In the genomic region with DNA sequence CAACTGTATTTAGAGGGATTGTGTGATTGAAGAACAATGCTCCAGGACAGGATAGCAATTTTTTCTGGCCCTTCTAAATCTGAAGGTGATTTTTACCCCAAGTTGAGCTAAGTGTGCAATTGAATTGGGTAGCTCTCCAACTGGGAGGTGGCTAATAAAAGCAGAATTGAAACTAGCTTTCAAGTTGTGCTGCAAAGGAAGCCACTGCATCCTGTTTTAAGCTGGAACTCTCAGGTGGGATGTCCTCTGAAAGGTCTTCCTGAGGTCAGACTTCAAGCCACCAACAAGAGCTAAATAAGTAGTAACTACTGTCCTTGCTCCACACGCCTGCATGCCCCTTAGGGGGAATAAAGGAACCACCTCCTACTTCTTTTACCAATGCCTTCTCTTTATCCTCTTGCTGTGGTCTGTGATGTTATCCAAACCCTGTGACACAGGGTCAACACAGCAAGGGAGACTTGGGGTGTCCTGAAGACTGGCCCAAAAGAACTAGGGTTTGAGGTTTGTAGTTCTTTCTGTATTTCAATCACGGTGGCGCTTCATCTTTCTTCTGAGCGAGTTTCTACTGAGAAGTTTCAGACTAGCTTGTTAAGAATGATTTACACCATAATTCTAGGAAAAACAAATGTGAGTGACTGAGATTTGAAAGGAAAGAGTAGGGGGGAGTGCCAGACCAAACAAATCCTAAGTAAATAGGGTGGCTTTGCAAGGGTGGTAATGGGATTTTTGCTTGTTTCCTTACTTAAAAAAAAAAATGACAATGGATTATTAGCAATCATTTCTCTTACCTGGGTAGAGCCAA, we compare ENCODE assay signal across 13 mouse cellular contexts.
DNase-seq lines count a peak whose midpoint lies in the region; ATAC-seq lines count a peak whose summit lies in the region.
"Had no signal": no experiment of that assay in that cellular context is flagged by ENCODE, and none has a peak within 500 bp of the region (broad histone marks: within the 10 kb centered on the region; RNA-seq: fewer than 3 reads in every experiment).

No protein-coding gene starts in this region.

- no peak overlapping the region for H3K4me3 ChIP-seq in midbrain, embryonic 15.5 days
- no peak overlapping the region for H3K4me3 ChIP-seq in midbrain, embryonic 14.5 days (replicated peaks; ENCODE audit: low read depth, low read length)
- H3K4me3 ChIP-seq in intestine, embryonic 16.5 days (ENCODE audit: low read length), result no peak overlapping the region
- H3K4me3 ChIP-seq: midbrain, embryonic 12.5 days had no signal

- DNase-seq in heart, adult 9 months (ENCODE audit: low spot score in 2 of 2), result peak; percentile 36 to 69
- no peak for DNase-seq in heart, postnatal 36 days
- DNase-seq in midbrain, embryonic 14.5 days, result no peak
- DNase-seq in frontal cortex, postnatal 25 days (ENCODE audit: low spot score in 2 of 2), result no peak
- DNase-seq: liver; retina, postnatal 1 day had no signal

- no peak overlapping the region for H3K4me2 ChIP-seq in midbrain, embryonic 15.5 days
- H3K4me2 ChIP-seq in midbrain, embryonic 14.5 days (ENCODE audit: low read length), result no peak overlapping the region
- no peak overlapping the region for H3K4me2 ChIP-seq in intestine, embryonic 16.5 days (ENCODE audit: low read depth, low read length)
- H3K4me2 ChIP-seq: midbrain, embryonic 12.5 days had no signal

- H3K36me3 ChIP-seq in midbrain, embryonic 15.5 days (replicated peaks), result no peaks in the 10 kb centered on the region
- H3K36me3 ChIP-seq in midbrain, embryonic 14.5 days (ENCODE audit: control insufficient read depth, insufficient read depth, low read length), result no peaks in the 10 kb centered on the region
- no peaks in the 10 kb centered on the region for H3K36me3 ChIP-seq in intestine, embryonic 16.5 days (ENCODE audit: control insufficient read depth, insufficient read depth, low read length)
- H3K36me3 ChIP-seq: midbrain, embryonic 12.5 days had no signal

- no peaks in the 10 kb centered on the region for H3K27me3 ChIP-seq in midbrain, embryonic 15.5 days (replicated peaks)
- no peaks in the 10 kb centered on the region for H3K27me3 ChIP-seq in midbrain, embryonic 14.5 days (ENCODE audit: control insufficient read depth, insufficient read depth, low read length)
- no peaks in the 10 kb centered on the region for H3K27me3 ChIP-seq in intestine, embryonic 16.5 days (replicated peaks; ENCODE audit: control insufficient read depth, insufficient read depth, low read length)
- H3K27me3 ChIP-seq: midbrain, embryonic 12.5 days had no signal

- peak; percentile 50; the same call in 1 of the 2 replicates for ATAC-seq in midbrain, embryonic 15.5 days (replicated peaks)
- no peak for ATAC-seq in midbrain, embryonic 14.5 days (ENCODE audit: low FRiP score, low TSS enrichment)
- ATAC-seq in hematopoietic stem cell, adult 5-6 weeks (replicated peaks in 1 of 2; ENCODE audit: insufficient read depth in 1 of 2, low FRiP score in 2 of 2, low TSS enrichment in 1 of 2, low read depth in 1 of 2, poor library complexity in 2 of 2, severe bottlenecking in 2 of 2), result peak; percentile 83 to 92
- ATAC-seq in intestine, embryonic 16.5 days, result no peak
- ATAC-seq: activated CD4-positive, CD25-positive, alpha-beta regulatory T cell, adult 4 months; hindbrain, postnatal 0 days; lung, postnatal 0 days had no signal

- intact Hi-C loops in heart, postnatal 36 days (cut with DNase I), result no loop called here

- H3K9ac ChIP-seq in midbrain, embryonic 15.5 days, result no peak overlapping the region
- H3K9ac ChIP-seq in midbrain, embryonic 14.5 days (replicated peaks; ENCODE audit: low read length), result no peak overlapping the region
- H3K9ac ChIP-seq in intestine, embryonic 16.5 days (ENCODE audit: low read depth, low read length), result no peak overlapping the region
- H3K9ac ChIP-seq: midbrain, embryonic 12.5 days had no signal

- H3K9me3 ChIP-seq in midbrain, embryonic 15.5 days, result no peaks in the 10 kb centered on the region
- H3K9me3 ChIP-seq in midbrain, embryonic 14.5 days (ENCODE audit: control insufficient read depth, low read length), result no peaks in the 10 kb centered on the region
- no peaks in the 10 kb centered on the region for H3K9me3 ChIP-seq in intestine, embryonic 16.5 days (ENCODE audit: control insufficient read depth, low read length)
- H3K9me3 ChIP-seq: midbrain, embryonic 12.5 days had no signal

- H3K27ac ChIP-seq in midbrain, embryonic 15.5 days, result no peak overlapping the region
- no peak overlapping the region for H3K27ac ChIP-seq in midbrain, embryonic 14.5 days (replicated peaks; ENCODE audit: low read depth, low read length)
- no peak overlapping the region for H3K27ac ChIP-seq in intestine, embryonic 16.5 days (ENCODE audit: low read length)
- H3K27ac ChIP-seq: hindbrain, postnatal 0 days; midbrain, embryonic 12.5 days had no signal

- 84% methylated on average over 4 of the region's 4 CpGs for WGBS in midbrain, embryonic 15.5 days
- WGBS in midbrain, embryonic 14.5 days, result 81% methylated on average over 4 of the region's 4 CpGs
- 64% methylated on average over 4 of the region's 4 CpGs for WGBS in intestine, embryonic 16.5 days

- 0 out of 2 replicates have a peak, but pooled peaks cover 3% of the 10 kb centered on the region for H3K4me1 ChIP-seq in midbrain, embryonic 15.5 days
- peaks cover 7% of the 10 kb centered on the region; the same call in 1 of the 2 replicates for H3K4me1 ChIP-seq in midbrain, embryonic 14.5 days (ENCODE audit: control insufficient read depth, insufficient read depth, low read length)
- H3K4me1 ChIP-seq in intestine, embryonic 16.5 days (ENCODE audit: control insufficient read depth, insufficient read depth, low read length), result no peaks in the 10 kb centered on the region

Comparison
In these comparisons a context has a peak if more than half of its experiments do, and no peak if none do; other contexts are left out.
1. DNase-seq: peak in heart, adult 9 months (2 of 2); none in heart, postnatal 36 days (0 of 2), midbrain, embryonic 14.5 days (single experiment) and frontal cortex, postnatal 25 days (0 of 2).
2. ATAC-seq: peak in midbrain, embryonic 15.5 days (single experiment) and hematopoietic stem cell, adult 5-6 weeks (2 of 2); none in midbrain, embryonic 14.5 days (single experiment) and intestine, embryonic 16.5 days (single experiment).